Mouse (Mus musculus): Measurements from ENCODE around the gene Daxx. TPM values are rescaled to one million over a fixed set of nuclear protein-coding genes. Genes with fewer than 3 reads are reported as not detected.
"Not testable (repeated sequence)": the region's sequence is repeated elsewhere in the genome, so short reads cannot be mapped to it uniquely, and the experiment has no call there.

The Daxx gene
- 35.7 and 44.5 TPM in 2 replicates for total RNA-seq (2015)
- 28.7 and 32.1 TPM in 2 replicates for total RNA-seq (2017)

DNA sequence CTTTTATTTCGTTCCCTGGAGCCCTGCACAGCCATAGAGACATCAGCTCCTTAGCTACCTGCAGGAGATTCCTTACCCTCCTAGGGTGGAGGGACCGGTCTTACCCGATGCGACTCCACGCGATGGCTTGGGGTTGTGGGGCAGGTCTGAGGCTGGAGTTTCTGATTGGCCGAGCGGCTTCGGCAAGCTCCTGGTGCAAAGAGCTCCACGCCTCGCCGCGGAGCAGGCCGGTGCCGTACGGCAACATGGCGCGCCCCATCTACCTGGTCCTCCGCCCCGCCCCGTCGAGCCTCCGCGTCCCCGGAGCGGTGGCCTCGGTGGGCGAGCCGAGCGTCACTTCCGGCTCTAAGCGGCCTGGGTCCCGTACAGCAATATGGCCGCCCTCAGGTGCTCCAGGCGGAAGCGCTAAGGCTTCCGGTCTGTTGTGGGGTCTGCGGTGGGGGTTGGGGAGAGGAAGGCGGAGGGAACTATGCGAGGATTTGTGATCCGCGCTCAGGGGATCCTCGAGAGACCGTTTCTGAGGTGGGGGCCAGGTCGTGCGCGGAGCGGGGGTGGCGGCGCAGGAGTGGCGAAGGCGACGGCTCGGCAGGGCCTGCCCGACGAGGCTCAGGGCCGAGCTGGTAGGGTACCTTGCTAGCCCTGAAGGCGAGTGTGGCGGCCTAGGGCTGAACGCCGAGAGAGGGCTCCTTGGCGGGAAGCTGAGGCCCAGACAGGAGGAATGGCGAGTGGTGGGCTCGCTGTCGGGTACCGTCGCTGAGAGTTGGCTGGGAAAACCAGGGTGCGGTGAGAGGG lies at the start of gene Daxx:
Gene Daxx, plus strand, starts transcription at position 338 of the 792 bp plus-strand sequence.
- peak; percentile 90 for ATAC-seq (replicated peaks; ENCODE audit: poor library complexity)

DNA sequence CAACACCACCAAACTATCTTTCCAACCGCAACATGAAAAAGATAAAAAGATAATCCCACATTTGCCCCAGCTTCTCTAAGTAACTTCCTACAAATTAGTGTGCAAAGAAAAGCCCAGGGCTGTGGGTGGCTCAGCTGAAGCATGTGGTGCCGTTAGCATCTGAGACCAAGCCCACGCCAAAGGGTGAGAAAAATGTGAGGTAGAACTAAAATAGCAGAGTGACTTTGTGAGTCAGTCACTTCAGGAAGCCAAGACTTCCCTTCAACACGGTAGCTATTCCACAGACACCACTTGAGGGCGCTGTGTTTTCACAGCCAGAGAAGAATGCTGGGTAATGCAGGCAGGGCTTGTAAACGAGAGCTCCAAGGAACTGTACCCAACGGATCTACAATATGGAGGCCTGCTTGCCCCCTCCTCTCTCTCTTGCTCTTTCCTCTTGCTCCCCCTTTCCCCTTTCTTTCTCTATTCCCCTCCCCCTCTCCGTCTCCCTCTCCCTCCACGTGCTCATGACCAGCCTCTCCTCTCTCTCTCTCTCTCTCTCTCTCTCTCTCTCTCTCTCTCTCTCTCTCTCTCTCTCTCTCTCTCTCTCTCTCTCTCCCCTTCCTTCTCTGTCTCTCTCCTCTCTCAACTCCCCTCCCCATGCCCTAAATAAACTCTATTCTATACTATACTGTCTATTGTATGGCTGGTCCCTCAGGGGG lies 43.7 kb upstream of the Daxx start:
- ATAC-seq (replicated peaks; ENCODE audit: poor library complexity) = peak; percentile 100

DNA sequence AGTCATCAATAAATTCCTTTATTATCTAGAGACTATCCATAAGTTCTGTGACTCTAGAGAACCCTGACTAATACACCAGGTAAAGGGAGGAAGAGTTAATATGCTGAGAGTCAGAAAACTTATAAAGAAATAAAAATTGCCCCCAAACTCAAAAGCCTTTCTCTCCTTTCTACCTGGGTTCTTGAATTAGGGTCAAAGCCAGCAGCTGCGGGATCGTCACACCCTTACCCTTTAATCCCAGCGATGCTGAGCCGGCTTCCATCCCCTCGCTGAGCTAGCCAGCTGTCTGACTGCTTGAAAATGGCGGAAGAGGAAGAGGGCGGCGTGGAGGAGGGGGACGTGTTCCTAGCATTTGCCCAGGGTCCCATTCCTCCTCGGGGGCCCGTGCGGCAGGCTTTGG lies 35.7 kb upstream of the Daxx start, which contains the start of gene Gm7029:
Gene Gm7029, plus strand, starts transcription at position 301 of the 400 bp plus-strand sequence.
- ATAC-seq (replicated peaks; ENCODE audit: poor library complexity) = not testable (repeated sequence)

DNA sequence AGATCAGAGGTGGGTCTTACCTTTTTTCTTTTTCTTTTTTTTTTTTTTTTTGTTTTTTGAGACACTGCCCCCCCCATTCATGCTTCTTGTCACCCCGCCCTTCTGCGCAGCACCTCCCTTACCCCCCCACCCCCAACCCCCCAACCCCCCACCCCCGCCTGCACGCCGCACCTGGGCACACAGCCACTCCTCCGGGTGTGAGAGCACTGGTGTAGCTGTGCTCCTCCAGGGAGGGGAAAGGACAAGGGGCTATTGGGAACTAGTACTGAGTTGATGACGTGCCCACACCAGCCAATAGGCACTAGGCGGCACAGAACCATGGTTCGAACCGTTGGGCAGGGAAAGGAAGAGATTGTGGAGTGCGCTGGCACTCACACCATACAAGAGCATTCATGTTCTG lies 34.8 kb upstream of the Daxx start:
- no peak for ATAC-seq (replicated peaks; ENCODE audit: poor library complexity)

- ATAC-seq (replicated peaks; ENCODE audit: poor library complexity) = peak; percentile 64
These were observed 33.4 kb upstream of the Daxx start for GRCm38 (mm10) chr17:33875797-33876196.

GRCm38 (mm10) chr17:33884320-33884719 lies 24.9 kb upstream of the Daxx start:
- ATAC-seq (replicated peaks; ENCODE audit: poor library complexity) = not testable (repeated sequence)

GRCm38 (mm10) chr17:33887802-33888201 lies 21.4 kb upstream of the Daxx start:
- ATAC-seq (replicated peaks; ENCODE audit: poor library complexity) = not testable (repeated sequence)

DNA sequence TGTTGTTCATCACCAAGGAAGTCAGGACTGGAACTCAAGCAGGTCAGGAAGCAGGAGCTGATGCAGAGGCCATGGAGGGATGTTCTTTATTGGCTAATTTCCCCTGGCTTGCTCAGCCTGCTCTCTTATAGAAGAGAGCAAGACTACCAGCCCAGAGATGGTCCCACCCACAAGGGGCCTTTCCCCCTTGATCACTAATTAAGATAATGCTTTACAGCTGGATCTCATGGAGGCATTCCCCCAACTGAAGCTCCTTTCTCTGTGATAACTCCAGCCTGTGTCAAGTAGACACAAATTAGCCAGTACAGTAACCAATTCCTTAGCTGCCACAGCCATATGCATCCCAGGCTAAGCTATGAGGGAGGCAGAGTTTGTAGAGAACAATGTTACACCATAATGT lies 21.0 kb upstream of the Daxx start:
- ATAC-seq (replicated peaks; ENCODE audit: poor library complexity) = not testable (repeated sequence)

DNA sequence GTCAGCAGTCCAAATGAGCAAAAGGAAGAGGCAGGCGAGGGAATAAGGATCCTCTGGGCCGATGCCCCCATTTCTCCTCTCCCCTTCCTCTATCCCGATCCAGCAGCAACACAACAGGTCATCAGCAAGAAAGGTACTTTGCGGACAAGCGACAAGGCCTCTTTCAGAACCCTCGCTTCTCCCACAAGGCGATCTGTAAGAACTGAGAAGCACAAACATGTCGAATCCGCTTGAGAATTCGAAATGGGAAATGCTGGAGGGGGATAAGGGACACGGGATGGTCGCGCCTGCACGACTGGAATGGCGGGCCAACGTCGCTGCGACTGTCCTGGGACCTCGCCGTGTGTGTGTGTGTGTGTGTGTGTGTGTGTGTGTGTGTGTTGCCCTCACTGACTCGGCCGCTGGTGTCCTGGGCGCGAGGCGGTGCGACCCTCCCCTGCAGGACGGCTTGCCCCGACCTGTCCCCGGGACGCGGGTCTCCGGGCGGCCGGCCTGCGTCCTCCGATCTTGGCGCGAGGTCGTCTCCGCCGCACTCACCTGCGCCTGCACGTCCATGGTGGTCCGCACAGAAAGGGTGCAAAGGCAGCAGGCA lies 19.2 kb upstream of the Daxx start:
- ATAC-seq (replicated peaks; ENCODE audit: poor library complexity) = not testable (repeated sequence)

- peak; percentile 99 for ATAC-seq (replicated peaks; ENCODE audit: poor library complexity)
These were observed 18.6 kb upstream of the Daxx start, which contains the start of gene Kifc1 for GRCm38 (mm10) chr17:33890533-33891059. Gene Kifc1 (minus strand): TSS chr17:33890661.

- ATAC-seq (replicated peaks; ENCODE audit: poor library complexity) = no peak
These were observed 17.9 kb upstream of the Daxx start for GRCm38 (mm10) chr17:33891357-33891756.

- ATAC-seq (replicated peaks; ENCODE audit: poor library complexity) = not testable (repeated sequence)
These were observed 17.3 kb upstream of the Daxx start for GRCm38 (mm10) chr17:33891892-33892291.

DNA sequence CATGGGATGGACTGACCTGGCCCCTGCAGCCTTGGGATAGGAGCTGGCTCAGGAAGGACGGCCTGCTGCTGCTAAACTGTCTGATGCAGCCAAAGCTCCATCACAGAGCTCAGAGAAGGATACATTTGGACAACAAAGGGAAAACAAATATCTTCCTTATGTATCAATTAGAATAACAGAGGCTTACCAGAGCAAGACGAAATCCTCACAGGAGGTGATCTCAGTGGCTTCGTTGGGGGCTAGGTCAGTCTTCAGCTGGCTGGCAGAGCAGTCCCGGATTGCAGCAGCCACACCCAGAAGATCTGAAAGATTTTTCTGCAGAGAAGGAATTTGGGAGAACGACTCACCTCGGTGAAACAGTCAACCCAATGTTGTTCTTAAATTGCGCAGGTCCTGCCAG lies 16.8 kb upstream of the Daxx start:
- ATAC-seq (replicated peaks; ENCODE audit: poor library complexity) = no peak

- not testable (repeated sequence) for ATAC-seq (replicated peaks; ENCODE audit: poor library complexity)
These were observed 16.2 kb upstream of the Daxx start for GRCm38 (mm10) chr17:33893011-33893410.

DNA sequence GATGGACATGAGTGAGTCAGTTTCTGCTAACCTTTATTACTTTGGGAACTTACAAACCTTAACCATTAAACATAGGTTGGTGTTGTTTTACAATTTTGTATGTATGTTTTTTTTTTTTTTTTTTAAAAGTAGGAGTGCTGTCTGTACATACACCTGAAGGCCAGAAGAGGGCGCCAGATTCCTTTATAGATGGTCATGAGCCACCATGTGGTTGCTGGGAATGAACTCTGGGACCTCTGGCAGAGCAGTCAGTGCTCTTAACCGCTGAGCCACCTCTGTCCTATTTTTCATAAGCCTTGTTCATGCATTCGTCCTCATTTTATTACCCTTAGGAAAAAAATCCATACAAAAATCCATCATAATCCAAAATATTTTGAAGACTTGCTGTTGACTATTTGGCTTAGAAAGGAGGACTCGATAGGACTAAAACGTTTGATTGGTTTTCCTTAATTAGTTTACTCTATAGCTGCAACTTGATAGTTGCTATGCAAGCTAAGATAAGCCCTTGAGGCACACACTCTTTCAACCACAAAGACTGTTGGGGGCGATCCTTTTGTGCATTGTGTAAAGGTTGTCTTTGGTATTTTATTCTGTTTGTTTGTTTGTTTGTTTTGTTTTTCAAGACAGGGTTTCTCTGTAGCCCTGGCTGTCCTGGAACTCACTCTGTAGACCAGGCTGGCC lies 12.0 kb upstream of the Daxx start:
- peak; percentile 62 for ATAC-seq (replicated peaks; ENCODE audit: poor library complexity)

DNA sequence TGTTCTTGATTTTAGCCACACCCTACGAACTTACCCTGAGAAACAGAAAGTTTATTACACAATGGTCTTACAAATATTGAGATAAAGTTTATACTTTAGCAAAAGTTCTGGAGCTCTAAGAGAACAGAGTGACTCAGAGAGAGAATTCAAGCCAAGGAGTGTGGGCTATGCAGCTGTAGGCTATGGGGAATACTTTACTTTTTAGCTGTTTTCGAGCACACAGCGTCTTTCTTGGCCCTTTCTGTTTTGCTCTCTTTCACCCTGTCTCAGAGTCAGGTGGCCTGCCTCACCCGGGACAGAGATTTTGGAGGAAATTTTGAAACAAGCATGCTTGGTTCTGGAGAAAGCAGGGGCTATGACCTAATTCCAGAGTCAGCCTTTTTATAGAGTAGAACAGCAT lies 11.0 kb upstream of the Daxx start:
- ATAC-seq (replicated peaks; ENCODE audit: poor library complexity) = not testable (repeated sequence)

GRCm38 (mm10) chr17:33899642-33900041 lies 9.6 kb upstream of the Daxx start:
- ATAC-seq (replicated peaks; ENCODE audit: poor library complexity) = peak; percentile 63

DNA sequence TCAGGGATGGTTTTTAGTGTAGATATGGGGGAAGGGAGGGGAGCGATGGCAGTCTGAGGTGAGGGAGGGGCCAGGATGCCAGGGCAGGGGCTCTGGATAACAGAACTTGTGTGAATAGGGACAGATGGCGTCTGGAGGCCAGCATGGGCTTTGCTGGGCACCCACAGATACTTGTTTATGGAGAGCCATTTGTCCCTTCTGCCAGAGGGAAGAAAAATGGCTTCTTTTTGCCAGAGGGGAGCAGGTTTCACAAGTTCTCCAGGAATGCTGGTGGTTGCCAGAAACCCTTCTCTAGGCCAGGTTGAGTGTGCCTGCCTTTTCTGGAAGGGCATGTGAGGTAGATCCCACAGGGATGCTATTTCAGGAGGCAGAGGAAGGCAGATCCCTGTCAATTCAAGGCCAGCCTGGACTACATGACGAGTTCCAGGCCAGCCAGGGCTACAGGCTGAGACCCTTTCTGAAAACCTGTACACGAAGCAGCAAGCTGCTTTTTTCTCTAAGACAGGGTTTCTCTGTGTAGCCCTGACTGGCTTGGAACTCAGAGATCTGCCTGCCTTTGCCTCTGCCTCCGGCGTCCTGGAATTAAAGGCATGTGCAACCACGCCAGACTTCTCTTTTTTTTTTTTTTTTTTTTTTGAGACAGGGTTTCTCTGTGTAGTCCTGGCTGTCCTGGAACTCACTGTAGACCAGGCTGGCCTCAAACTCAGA lies 8.8 kb upstream of the Daxx start:
- no peak for ATAC-seq (replicated peaks; ENCODE audit: poor library complexity)

GRCm38 (mm10) chr17:33900989-33901314 lies 8.3 kb upstream of the Daxx start:
- no peak for ATAC-seq (replicated peaks; ENCODE audit: poor library complexity)

- ATAC-seq (replicated peaks; ENCODE audit: poor library complexity) = no peak
These were observed 7.6 kb upstream of the Daxx start for GRCm38 (mm10) chr17:33901653-33902052.

All from megakaryocyte progenitor cell, adult 5-6 weeks (primary cell).